Mouse (Mus musculus): Measurements from ENCODE around the gene Depdc5.

GRCm38 (mm10) chr5:32998783-32999182 is 135.3 kb downstream of the Depdc5 start:
- TF ChIP-seq CTCF (IDR thresholded peaks at IDR 0.05; ENCODE audit: low read depth, low read length) (no peak), TAL1 (conservative IDR thresholded peaks at IDR 0.05; ENCODE audit: low read depth, low read length) (no peak), POLR2AphosphoS5 (IDR thresholded peaks at IDR 0.05; ENCODE audit: insufficient replicate concordance, low read depth, low read length) (no peak)
